Mouse (Mus musculus) spleen, postnatal 14 days (tissue): Measurements from ENCODE around the gene Nrarp.

ENCODE experiments used
- DNase-seq, 2 experiments: peaks; one replicate each; pipeline ENCODE4 v3.0.0; 2021 to 2022; ENCODE audit warnings: low spot score in 2 of 2

Gene Nrarp

DNA sequence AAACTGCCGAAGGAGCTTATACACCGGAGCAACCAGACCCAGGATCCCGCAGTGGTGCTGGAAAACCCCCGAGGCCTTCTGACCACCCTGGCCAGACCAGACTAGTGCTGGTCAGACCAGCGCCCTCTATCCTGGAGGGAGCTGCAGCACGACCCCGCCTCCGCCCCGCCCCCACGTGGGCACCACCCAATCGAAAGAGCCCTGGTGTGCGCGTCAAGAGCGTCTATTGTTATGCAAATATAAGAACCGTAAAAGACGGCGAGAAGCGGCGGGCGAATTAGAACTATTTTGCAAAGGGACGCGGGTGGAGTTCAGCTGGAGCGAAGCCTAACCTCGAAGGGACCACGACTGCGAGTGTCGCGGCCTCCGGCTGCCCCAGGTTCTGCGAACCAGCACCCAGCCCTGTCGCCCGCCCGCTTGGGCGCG, at the start of gene Nrarp:
TSS of gene Nrarp (plus strand) at position 281 of the 426 bp plus-strand sequence.
- peak; percentile 83 to 86 for DNase-seq

DNA sequence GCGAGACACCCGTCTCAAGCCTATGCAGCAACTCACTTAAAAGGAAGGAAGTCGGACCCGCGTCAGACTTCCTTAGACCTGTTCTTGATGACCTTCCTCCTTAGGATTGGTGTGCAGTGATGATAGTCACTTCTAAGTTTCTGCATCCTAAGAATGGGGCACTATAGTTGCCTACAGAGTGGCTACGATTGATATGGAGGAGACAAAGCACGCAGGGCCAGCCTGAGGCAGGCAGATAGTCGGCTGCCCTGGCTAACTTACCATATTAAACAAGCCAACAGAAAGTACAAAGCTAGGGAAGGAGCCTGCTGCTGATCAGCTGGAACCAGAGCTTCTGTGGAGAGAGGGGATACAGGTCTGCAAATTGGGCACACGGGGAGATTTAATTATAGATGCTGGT, 49.0 kb upstream of the Nrarp start:
- DNase-seq: no peak

DNA sequence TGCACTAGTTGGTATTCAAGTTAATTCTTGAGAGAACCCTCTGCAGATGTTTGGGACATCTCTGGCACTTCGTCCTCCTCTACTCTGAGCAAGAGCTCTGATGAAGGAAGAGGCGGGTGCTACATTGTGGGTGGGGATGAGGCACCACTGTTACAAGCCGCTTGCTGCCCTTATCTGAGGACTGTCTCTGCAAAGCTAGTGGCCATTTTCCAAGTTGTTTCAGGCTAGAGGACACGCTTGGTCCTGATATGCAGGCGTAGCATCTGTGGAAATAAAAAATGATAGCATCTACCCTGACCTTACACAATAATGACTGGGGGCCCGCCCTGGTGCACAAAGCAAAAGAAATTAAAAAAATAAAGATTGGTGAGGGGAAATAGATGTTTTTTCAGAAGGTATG, 42.7 kb upstream of the Nrarp start:
- no peak for DNase-seq

DNA sequence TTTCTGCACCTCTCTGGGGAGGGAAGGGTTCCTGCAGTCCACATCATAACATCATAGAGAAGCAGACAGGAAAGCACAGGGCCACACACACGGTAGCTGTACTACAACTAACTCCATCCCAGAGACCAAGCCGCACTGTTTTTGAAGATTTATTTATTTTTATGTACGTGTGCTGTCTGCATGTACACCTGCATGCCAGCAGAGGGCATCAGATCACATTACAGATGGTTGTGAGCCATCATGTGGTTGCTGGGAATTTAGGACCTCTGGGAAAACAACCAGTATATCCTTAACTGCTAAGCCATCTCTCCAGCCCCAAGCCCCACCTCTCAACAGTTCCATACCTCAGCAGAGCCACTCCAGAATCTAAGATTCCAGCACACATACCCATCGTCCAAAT, 39.4 kb upstream of the Nrarp start:
- DNase-seq: no peak

DNA sequence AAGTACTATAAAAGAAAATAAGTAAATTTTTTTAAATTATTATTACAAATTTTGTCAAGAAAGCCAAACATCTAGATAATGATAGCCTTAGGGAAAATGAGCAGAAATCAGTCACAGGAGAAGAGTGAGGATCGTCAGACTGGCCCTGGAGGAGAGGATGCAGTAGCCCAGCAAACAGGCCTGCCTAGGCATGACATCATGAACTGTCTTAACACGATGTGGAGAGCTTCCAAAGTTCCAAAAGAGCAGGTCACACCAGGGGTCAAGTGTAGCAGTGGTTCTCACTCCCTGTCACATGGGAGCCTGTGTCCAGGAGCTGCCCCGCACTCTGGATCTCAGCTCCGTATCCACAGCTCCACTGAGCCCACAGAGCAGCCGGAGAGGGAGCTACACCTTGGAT, 38.6 kb upstream of the Nrarp start:
- no peak for DNase-seq

DNA sequence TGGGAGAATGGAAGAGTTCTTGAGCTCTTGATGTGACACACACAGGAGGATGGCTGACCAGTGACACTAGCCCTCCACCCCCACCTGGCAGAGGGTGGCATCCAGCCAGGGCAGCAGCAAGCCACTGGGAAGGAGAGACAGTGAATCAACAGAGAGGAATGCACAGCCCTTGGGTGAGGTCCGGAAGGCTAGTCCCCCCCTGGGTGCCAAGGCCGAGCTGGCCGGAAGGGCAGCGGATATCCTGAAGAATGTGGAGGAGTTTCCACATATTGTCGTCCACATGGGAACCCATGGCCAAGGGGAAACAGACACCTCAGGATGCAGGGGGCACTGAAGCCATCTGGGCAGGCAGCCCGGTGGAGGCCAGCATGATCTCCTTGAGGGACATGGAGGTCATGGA, 35.2 kb upstream of the Nrarp start:
- no peak for DNase-seq

DNA sequence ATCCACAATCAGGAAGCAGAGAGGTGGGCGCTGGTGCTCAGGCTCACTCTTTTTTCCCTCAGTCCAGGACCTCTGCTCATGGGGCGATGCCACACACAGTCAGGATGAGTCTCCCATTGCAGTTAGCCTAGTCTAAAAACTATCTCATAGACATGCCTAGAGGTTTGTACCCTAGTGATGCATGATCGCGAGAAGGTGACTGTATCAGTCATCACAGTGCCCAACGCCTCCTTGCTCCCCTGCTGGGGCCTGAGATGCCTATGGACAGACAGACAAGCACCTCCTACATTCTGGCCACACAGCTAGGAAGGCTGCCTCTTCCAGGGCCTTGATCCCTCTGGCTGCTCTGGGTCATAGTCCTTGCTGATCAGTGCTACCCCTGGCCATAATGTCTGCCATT, 33.2 kb upstream of the Nrarp start:
- no peak for DNase-seq

DNA sequence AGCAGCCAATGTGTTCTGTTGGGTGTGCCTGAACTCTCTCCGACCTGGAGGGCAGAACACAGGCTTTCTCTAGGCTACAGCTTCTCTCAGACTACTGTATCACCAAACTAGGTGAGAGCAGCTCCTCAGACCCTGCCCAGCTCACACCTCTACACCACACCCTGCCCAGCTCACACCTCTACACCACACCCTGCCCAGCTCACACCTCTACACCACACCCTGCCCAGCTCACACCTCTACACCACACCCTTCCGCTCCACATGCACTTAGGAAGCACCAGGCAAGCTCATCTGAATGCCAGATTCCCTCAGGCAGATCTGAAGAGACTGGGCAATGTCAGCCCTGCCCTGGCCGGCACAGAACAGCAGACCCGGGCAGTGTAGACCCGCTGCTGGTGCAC, 32.7 kb upstream of the Nrarp start:
- DNase-seq: no peak

DNA sequence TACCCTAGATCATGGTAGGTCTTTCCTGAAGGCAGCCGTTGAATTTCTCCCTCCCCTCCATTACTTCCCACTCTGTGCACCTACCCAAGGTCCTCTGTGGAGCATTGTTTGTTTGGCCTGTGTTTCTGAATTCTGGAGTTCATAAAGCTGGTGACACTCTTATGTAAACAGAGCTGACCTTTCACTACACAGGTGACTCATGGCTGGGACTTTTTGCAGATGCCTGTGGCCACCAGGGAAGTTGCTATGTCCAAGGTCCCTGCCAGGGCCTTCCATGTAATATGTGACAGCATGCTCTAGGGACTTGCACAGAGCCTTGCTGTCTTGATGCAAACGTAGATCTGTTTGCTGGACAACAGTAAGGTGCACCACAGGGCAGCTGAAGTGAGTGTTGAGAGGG, 30.9 kb upstream of the Nrarp start:
- DNase-seq: no peak

DNA sequence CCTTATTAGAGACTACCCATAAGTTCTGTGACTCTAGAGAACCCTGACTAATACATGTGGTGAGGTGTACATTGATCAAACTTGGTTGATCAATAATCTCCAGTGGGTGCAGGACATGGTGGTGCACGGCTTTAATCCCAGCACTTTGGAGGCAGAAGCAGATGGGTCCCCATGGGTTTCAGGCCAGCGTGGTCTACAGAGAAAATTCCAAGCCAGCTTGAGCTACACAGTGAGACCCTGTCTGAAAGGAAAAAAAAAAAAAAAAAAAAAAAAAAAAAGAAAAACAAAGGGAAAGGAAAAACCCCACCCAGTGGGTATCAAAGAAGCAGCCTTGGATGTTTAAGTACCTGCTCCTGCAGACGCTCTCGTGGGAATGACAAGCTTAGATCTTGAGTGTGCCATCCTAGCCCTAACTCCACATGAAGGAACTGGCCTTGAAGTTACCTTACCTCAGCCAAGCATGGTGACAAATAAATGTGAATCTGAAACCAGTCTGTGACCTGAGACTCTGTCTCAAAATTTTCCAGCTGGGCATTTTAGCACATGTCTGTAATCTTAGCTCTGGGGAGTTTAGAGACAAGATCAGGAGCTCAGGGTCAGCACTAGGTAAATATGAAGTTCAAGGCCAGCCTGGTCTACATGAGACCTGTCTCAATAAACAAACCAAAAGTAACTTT, 29.1 kb upstream of the Nrarp start:
- DNase-seq: no peak

DNA sequence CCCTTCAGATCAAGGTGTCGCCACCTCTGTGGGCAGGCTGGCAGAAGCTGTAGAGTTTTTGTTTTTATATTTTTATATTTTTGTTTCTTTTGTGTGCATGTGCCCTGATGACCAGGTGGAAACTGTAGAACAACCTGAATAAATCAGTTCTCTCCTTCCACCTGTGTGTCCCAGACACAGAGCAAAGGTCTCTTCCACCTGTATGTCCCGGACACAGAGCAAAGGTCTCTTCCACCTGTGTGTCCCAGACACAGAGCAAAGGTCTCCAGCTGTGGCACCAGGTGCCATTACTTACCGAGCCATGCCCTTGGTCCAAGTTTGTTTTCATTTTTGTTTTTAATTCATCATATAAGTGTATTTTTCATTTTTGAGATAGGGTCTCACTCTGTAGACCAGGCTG, 24.4 kb upstream of the Nrarp start:
- DNase-seq: no peak

DNA sequence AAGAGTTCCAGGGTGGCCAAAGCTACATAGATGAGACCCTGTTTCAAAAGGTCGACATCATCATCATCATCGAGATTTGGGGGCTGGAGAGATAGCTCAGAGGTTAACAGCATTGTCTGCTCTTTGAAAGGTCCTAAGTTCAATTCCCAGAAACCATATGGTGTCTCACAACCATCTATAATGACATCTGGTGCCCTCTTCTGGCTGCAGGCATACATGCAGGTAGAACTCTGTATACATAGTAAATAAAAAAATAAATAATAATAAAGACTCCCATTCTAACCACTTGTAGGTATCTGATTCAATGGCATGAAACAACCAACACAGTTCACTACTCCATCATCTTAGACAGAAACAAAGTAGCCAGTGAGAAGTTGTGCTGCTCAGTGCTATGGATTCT, 23.6 kb upstream of the Nrarp start:
- DNase-seq: no peak

DNA sequence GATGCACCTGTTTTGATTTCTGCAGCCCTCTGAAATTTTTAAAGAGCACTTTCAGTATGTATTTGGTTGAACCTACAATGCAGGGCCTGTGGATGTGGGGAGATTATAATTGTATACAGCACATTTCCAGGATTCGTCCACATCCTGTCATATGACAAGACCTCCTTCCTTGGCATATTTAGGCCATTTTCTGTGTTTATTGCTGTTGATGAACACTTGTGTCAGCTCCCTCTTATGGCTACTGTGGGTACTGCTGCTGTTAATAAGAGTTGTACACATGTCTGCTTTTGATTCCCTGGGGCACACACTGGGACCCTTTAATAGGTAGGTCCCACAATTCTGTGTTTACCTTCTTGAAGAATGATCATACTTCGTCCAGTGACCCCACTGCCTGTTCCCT, 22.9 kb upstream of the Nrarp start:
- peak in 1 of 2 experiments; percentile 50 for DNase-seq

DNA sequence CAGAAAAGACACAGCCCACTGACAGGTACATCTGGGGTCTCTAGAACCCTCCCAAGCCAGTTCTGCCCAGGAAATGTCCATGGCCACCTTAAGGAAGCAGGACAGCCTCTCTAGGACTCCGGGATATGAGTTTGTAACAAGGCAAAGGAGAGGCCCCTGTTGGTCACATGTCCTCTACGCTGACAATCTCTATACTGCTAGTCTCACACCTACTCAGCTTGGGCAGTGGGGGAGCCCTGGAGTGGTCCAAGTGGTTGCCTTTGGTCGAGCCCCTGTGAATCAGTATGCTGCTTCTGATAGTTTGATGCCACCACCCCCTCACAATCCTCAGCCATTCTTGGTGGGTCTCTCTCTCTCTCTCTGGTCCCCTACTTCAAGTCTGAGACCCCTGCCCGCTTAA, 13.1 kb upstream of the Nrarp start:
- DNase-seq: no peak

DNA sequence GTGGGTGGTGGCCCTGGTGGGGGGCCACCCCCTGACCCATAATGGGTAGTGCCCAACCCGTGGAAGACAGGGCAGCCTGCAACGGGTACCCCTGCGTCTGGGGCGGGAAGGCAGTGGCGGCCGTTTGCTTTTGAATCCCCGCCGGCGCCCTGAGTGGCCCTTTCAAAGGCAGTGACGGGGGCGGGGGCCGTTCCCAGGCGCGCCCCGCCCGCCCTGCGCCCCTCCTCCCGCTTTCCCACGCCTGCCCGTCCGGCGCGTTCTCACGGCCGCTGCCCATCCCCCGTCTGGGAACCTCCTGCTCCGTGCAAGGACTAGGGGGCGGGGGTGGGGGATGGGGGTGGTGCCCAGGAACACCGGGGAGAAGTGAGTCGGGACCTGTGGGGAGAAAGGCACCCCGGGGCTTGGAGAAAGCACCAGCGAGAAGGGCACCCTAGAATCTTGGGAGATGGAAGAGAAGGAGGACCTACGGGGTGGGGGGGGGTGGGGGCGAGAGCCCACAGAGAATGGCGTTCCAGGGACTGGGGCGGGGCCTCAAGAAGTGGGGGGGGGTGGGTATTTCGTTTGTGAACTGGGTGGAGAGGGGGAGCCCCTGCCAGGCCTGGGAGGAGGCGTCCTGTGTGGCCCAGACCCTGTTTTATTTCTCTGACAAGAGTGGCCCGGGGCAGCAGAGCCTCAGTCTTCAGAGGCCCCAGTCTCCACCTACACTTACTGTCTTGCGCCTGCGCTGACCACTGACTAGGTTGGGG, 12.5 kb upstream of the Nrarp start:
- DNase-seq: peak; percentile 23 to 28

DNA sequence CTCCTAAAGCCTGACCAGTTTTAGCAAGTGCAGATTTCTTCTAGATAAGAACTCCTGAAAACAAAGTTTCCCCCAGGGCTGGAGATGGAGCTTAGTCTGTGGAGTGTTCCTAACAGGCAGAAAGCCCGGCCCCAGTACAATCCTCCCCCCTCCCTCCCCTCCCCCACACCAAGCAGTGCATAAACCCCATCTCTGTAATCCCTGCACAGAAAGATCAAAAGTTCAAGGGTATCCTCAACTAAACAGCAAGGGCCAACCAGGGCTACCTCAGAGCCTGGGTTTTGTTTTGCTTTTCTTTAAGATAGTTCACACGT, 11.9 kb upstream of the Nrarp start:
- DNase-seq: no peak

DNA sequence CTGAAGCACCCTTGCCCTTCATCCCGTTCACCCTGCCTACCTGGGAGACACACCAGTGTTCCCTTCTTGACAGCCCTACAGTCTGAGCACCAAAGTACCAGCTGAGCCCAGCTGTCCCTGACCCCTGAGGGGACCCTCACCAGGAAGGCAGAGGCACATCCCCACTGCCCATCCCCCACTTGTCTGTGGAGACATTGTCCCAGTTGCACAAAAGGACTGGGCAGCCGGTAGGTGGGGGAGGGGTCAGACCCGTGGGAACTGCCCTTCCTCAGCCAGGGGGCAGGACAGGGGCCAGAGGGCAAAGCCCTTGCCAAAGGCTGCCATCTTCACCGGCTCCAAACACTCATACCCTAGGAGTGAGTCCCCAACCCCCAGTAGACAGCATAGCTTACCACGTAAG, 10.8 kb upstream of the Nrarp start:
- no peak for DNase-seq

DNA sequence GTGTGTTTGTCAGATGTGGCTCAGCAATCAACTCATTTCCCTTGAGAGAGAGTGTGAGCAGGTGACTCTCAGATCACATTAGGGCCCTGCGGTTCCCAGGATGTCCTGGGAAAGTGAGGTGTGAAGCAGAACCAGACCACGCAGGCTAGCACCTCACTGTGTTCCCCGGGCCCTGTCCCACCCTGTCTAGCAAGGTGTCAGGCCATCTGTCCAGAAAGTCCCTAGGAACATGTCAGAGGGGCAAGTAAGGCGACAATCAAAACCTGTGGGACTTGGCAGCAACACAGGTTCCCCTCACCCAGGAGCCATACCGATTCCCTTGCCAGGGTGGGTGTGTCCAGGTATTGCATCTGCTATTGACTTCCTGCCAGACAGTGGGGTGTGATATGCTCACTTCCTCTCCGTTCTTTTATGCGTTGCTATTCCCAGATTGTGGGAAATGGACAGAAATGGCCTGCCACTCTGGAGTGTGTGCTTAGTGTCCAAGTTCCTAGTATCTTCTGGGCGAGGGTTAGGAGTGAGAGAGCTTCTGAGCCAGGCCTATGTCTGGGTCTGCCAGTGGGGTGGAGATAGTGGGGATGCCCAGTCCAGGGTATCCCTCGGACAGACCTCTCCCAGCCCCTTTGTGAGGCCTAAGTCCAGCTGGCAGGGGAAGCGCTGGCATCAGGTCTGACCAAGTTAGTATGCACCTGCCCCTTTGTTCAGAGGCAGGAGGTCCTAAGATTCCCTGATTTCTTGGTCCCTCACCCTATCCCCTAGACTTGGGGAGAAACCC, 10.0 kb upstream of the Nrarp start:
- no peak for DNase-seq

DNA sequence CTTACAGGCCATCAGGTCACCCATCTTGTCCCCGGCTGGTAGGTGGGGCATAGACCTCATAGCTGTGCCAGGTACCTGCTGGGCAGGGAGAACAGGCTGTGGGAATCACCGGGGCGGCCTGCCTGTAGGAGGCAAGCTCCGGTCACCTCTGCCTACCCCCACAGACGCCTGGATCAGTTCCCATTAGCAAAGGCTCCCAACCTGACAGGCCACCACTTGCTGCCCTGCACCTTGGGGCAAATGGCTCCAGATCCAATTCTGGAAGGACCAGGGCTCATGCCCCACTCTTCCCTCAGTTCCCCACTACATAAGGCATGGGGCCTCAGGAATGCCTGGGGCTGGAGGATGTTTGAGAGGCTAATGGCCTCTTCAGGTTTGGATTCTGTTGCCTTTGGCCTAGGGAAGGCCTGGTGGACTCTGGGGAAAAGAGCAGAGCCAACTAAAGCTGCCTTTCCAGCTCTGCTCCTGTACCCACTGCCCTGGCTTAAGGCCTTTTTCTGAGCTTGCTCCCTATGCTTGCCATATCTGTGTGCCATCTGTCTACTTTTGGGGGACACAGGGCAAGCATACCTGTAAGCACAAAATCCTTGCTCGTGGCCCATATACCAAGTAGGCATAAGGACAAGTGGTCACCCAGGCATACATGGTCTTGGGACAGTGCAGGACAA, 9.3 kb upstream of the Nrarp start:
- no peak for DNase-seq

DNA sequence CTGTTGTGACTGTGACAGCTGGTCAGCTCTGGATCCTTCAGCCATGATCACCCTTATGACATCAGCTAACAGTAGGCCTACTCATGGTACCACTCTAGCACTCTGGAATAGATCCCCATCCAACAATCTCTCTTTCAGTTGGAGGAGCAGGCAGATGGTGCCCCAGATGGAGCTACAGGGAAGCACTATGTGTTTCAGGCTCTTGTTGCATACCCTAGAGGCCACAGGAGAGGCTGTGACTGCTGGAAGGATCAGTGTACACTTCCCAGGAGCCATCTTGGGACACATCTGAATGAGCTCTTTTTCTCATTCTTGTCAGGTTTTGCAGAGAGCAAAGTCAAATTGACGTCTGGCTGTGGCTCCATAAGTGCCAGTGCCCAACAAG, 8.8 kb upstream of the Nrarp start:
- DNase-seq: no peak

DNA sequence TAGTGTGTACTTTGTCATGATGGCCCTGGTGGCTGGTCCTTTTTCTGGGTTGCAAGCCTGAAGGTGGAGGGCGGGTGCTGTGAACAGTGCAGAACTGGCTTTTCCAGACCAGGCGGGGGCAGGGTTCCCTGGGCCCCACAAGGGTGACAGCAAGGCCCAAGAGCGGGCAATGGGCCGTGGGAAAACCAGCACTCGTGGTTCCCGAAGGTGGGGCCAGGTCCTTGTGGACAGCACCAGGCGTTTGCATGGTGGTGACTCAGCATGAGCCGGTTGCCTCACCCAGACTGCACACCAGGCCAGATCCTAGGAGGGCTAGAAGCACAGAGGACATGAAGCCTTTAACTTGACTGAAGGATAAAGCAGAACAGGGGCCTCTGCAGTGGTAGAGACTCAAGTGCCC, 7.9 kb upstream of the Nrarp start:
- DNase-seq: no peak

DNA sequence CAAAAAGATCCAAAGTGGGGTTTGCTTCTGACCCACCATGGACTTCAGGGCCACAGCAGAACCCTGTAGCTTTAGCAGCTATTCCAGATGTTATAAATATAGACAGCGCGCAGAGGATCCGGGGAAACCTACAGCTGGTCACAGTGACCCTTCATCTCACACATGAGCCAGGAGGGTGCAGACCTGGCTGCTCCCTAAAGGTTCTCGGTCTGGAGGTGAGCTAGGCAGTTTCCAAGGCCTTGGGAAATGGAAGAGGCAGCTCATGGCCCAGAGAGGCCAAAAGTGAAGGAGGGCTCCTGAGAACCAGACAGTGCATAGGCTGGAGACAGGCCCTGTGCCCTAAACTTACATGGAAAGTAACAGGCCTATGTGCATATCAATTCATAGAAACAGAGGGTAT, 6.7 kb upstream of the Nrarp start:
- no peak for DNase-seq
